Mouse (Mus musculus) intestine, postnatal 0 days (tissue): ENCODE data around the gene Olfr1564. TPM values are rescaled to one million over a fixed set of nuclear protein-coding genes. Genes with fewer than 3 reads are reported as not detected.

Experiments used
- polyA plus RNA-seq: library from polyadenylated mRNA; unstranded; fragments of >200 nt; fragmentation: Nextera tagmentation; extraction: Ambion mirVana; gene quantifications from 2 replicates; pipeline ENCODE4 v1.2.1, GENCODE M21; 2015

Gene Olfr1564
- polyA plus RNA-seq, 1 experiment from 2014 or later = not detected

Other genes with a start within 250 kb of the Olfr1564 start
- 4.7 and 4.9 TPM in 2 replicates for gene Zfp952, start 228.6 kb downstream of the Olfr1564 start, polyA plus RNA-seq
- 3.7 and 4.1 TPM in 2 replicates for gene Zfp763, start 188.3 kb downstream of the Olfr1564 start, polyA plus RNA-seq
- not detected in 2 replicates for gene 4921501E09Rik, start 153.6 kb downstream of the Olfr1564 start, polyA plus RNA-seq
- gene Zfp563, start 132.4 kb downstream of the Olfr1564 start, polyA plus RNA-seq = 3.3 TPM in 2 replicates
- gene Morc2b, start 82.0 kb downstream of the Olfr1564 start, polyA plus RNA-seq = not detected in 2 replicates
- not detected in 2 replicates for gene Olfr55, start 53.2 kb downstream of the Olfr1564 start, polyA plus RNA-seq
- not detected in 2 replicates for gene Olfr239, start 30.4 kb downstream of the Olfr1564 start, polyA plus RNA-seq
- 4.8 and 4.9 TPM in 2 replicates for gene Zfp955a, start 33.5 kb upstream of the Olfr1564 start, polyA plus RNA-seq
- gene Olfr63, start 43.0 kb upstream of the Olfr1564 start, polyA plus RNA-seq = 0.03 TPM in 1 of 2 replicates, not detected in the other
- 3.1 and 3.6 TPM in 2 replicates for gene Zfp955b, start 67.9 kb upstream of the Olfr1564 start, polyA plus RNA-seq
- 2.6 and 3.0 TPM in 2 replicates for gene Zfp81, start 137.2 kb upstream of the Olfr1564 start, polyA plus RNA-seq
- gene Zfp101, start 173.0 kb upstream of the Olfr1564 start, polyA plus RNA-seq = 4.3 and 4.5 TPM in 2 replicates
- gene Actl9, start 211.2 kb upstream of the Olfr1564 start, polyA plus RNA-seq = not detected in 2 replicates